Mouse (Mus musculus) liver, embryonic 11.5 days (tissue): ENCODE data around the gene Lamp1. TPM values are rescaled to one million over a fixed set of nuclear protein-coding genes. Genes with fewer than 3 reads are reported as not detected.
"Not testable (repeated sequence)": the region's sequence is repeated elsewhere in the genome, so short reads cannot be mapped to it uniquely, and the experiment has no call there.

Source experiments
- ATAC-seq: fragments of 200-750 bp; cut with Nextera tagmentation; replicated peaks from 2 replicates; pipeline ENCODE4 v1.8.0; 2017; ENCODE audit warnings: moderate number of reproducible peaks, mild to moderate bottlenecking, moderate TSS enrichment, moderate library complexity; ENCODE audit not compliant: low FRiP score
- DNase-seq: peaks from one replicate; pipeline ENCODE4 v3.0.0-alpha.2; 2017; ENCODE audit warnings: low spot score
- H3K27ac ChIP-seq: fragments of 300-500 bp; sonication (generic); 2 replicates; pipeline ENCODE4 v1.5.1; 2014; ENCODE audit warnings: mild to moderate bottlenecking, low read depth, low read length, control low read depth
- H3K27me3 ChIP-seq: fragments of 300-500 bp; sonication (generic); replicated peaks from 2 replicates; pipeline ENCODE4 v1.6.1; 2014; ENCODE audit warnings: low read length, mixed read lengths; ENCODE audit not compliant: control insufficient read depth, insufficient read depth
- H3K36me3 ChIP-seq: fragments of 300-500 bp; sonication (generic); 2 replicates; pipeline ENCODE4 v1.6.1; 2014; ENCODE audit warnings: mild to moderate bottlenecking, low read length, moderate library complexity, mixed read lengths; ENCODE audit not compliant: control insufficient read depth, insufficient read depth
- H3K4me1 ChIP-seq: fragments of 300-500 bp; sonication (generic); replicated peaks from 2 replicates; pipeline ENCODE4 v1.6.1; 2014; ENCODE audit warnings: low read length, mixed read lengths; ENCODE audit not compliant: control insufficient read depth, insufficient read depth
- H3K4me2 ChIP-seq: fragments of 300-500 bp; sonication (generic); 2 replicates; pipeline ENCODE4 v1.6.1; 2014; ENCODE audit warnings: mild to moderate bottlenecking, control low read depth, moderate library complexity
- H3K4me3 ChIP-seq: fragments of 300-500 bp; sonication (generic); 2 replicates; pipeline ENCODE4 v1.5.1; 2014; ENCODE audit warnings: low read depth, low read length, control low read depth
- H3K9ac ChIP-seq: fragments of 300-500 bp; sonication (generic); 2 replicates; pipeline ENCODE4 v1.6.1; 2014; ENCODE audit warnings: low read depth, low read length, control low read depth
- H3K9me3 ChIP-seq: fragments of 300-500 bp; sonication (generic); 2 replicates; pipeline ENCODE4 v1.6.1; 2016; ENCODE audit warnings: low read length, inconsistent platforms, mixed read lengths; ENCODE audit not compliant: control insufficient read depth
- WGBS: fragments of 180-500 bp; shearing (Covaris S2); extraction: QIAGEN DNeasy Blood & Tissue Kit; methylation state at CpG from one replicate; pipeline ENCODE4 v1.1.7; 2014; 5-methylcytosine and 5-hydroxymethylcytosine counted together
- polyA plus RNA-seq: library from polyadenylated mRNA; unstranded; fragments of >200 nt; fragmentation: Nextera tagmentation; extraction: Ambion mirVana; gene quantifications from 2 replicates; pipeline ENCODE4 v1.2.1, GENCODE M21; 2014

The Lamp1 gene
- polyA plus RNA-seq, 1 experiment from 2014 or later, result 251 TPM

GRCm38 (mm10) chr8:13124897-13125296, 34.1 kb upstream of the Lamp1 start:
- 91% methylated on average over 8 of the region's 8 CpGs for WGBS

DNA sequence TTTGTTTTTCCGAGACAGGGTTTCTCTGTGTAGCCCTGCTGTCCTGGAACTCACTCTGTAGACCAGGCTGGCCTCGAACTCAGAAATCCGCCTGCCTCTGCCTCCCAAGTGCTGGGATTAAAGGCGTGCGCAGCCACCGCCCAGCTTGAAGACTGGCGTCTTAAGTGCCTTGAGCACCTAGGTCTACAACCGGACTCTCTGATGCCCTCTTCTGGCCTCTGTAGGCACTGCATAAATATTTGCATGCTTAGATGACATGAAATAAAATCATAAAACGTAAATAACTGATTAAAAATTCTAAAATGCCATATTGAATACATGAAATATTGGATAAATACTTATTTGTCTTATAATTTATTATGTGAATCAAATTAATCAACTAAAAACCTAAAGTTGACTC, 26.7 kb upstream of the Lamp1 start:
- DNase-seq, ATAC-seq: not testable (repeated sequence)
- 65% methylated on average over 9 of the region's 9 CpGs for WGBS

More at GRCm38 (mm10) chr8:13124897-13125296, 34.1 kb upstream of the Lamp1 start:
- peaks cover 28% of the 10 kb centered on the region for H3K4me1 ChIP-seq
- no peak overlapping the region for H3K9ac ChIP-seq
- ATAC-seq (no peak), DNase-seq (no peak)
- H3K27me3 ChIP-seq, result no peaks in the 10 kb centered on the region
- no peak overlapping the region for H3K4me2 ChIP-seq
- no peak overlapping the region for H3K4me3 ChIP-seq
- no peak overlapping the region for H3K27ac ChIP-seq
- H3K9me3 ChIP-seq, result no peaks in the 10 kb centered on the region
- H3K36me3 ChIP-seq, result peaks cover 48% of the 10 kb centered on the region

GRCm38 (mm10) chr8:13139641-13140182, 19.2 kb upstream of the Lamp1 start:
- Histone ChIP-seq H3K4me2 (no peak overlapping the region), H3K9ac (no peak overlapping the region), H3K4me3 (no peak overlapping the region), H3K9me3 (no peaks in the 10 kb centered on the region), H3K27ac (no peak overlapping the region), H3K36me3 (peaks cover 85% of the 10 kb centered on the region), H3K27me3 (no peaks in the 10 kb centered on the region), H3K4me1 (no peaks in the 10 kb centered on the region)
- 92% methylated on average over 6 of the region's 6 CpGs for WGBS
- DNase-seq, result no peak
- ATAC-seq, result no peak

More for the DNA sequence above, 26.7 kb upstream of the Lamp1 start:
- not testable (repeated sequence) for H3K9me3 ChIP-seq, H3K4me1 ChIP-seq, H3K9ac ChIP-seq, H3K27me3 ChIP-seq, H3K4me2 ChIP-seq, H3K4me3 ChIP-seq, H3K27ac ChIP-seq
- H3K36me3 ChIP-seq, result peaks cover 72% of the 10 kb centered on the region

DNA sequence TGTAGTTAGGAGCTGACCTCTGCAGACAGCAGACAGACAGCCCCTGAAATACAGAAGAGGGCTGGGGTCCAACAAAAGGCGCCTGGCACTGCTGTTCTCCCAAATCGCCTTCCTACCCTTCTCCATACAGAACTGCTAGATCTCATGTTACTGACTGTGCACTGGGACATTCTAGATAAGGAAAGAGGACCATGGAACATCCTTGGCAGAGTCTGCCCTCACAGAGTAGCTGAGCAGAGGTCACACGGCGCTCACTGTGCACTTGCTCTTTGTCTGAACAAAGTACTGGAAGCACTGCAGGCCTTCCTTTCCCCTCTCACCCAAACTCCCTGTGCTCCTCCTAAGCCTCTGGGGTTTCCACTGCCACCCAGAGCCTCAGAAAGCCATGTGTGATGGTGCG, 17.3 kb upstream of the Lamp1 start:
- Histone ChIP-seq H3K27me3 (no peaks in the 10 kb centered on the region), H3K4me1 (no peaks in the 10 kb centered on the region), H3K9ac (no peak overlapping the region), H3K36me3 (peaks cover 85% of the 10 kb centered on the region), H3K9me3 (no peaks in the 10 kb centered on the region), H3K4me3 (no peak overlapping the region), H3K27ac (no peak overlapping the region), H3K4me2 (no peak overlapping the region)
- 89% methylated on average over 5 of the region's 5 CpGs for WGBS
- no peak for ATAC-seq
- no peak for DNase-seq

DNA sequence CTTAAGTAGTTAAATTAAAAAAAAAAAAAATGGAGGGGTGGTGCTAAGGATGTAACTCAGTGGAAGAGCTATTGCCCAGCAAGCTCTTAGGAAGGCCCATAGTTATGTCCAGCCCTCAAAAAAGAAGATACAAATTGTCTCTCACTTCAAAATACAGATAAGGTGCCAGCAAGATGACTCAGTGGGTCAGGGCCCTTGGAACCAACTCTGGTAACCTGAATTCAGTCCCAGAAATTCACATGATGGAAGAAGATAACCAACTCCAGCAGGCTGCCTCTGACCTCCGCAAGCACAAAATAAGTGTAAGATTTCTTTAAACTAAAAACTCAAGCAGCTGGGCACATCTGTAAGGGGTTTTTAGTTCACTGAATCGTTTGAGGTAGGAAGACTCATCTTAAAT, 10.5 kb upstream of the Lamp1 start:
- no peaks in the 10 kb centered on the region for H3K4me1 ChIP-seq
- whole genome bisulfite sequencing, result 87% methylated on average over 2 of the region's 2 CpGs
- H3K9me3 ChIP-seq, result no peaks in the 10 kb centered on the region
- no peak overlapping the region for H3K9ac ChIP-seq
- H3K4me2 ChIP-seq, result no peak overlapping the region
- no peak overlapping the region for H3K27ac ChIP-seq
- H3K36me3 ChIP-seq, result peaks cover 41% of the 10 kb centered on the region
- no peaks in the 10 kb centered on the region for H3K27me3 ChIP-seq
- H3K4me3 ChIP-seq, result no peak overlapping the region
- ATAC-seq, result no peak
- no peak for DNase-seq

DNA sequence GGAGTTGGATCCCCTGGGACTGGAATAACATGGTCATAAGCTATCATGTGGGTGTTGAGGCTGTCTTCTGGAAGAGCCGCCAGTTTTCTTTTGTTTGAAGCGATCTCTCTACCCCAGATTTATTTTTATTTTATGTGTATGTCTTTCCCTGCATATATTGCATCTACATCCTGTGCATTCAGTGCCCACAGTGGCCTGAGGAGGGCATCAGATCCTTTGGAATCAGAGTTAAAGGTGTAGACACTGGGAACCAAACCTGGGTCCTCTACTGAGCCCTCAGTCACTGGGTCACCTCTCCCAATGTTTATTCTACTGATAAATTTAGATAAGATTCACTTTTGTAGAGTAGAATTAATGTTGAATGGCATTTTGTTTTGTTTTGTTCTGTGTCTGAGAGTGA, 9.7 kb upstream of the Lamp1 start:
- Histone ChIP-seq H3K36me3 (peaks cover 36% of the 10 kb centered on the region), H3K9me3 (no peaks in the 10 kb centered on the region), H3K4me1 (no peaks in the 10 kb centered on the region), H3K4me3 (no peak overlapping the region), H3K27me3 (no peaks in the 10 kb centered on the region), H3K4me2 (no peak overlapping the region), H3K9ac (no peak overlapping the region), H3K27ac (no peak overlapping the region)
- WGBS, result 91% methylated on average over 2 of the region's 2 CpGs
- DNase-seq (no peak), ATAC-seq (no peak)

DNA sequence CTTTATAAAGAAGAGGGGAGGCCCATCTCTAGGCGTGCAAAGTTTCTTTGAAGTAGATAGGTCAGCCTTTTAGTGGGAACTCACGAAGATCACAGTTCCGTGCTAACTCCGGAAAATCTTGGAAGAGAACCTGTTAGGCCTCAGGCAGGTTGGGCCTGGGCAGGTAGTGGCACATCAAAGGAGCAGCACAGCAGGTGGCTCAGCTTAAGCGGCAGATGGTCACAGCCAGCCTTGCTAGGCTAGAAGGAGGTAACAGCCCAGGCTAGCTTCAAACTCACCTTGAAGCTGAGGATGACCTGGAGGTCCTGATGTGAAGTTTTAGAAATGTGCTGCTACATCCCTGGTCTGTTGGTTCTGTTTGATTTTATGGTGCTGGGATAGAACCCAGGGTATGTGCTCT, 9.1 kb upstream of the Lamp1 start:
- Histone ChIP-seq H3K9me3 (no peaks in the 10 kb centered on the region), H3K4me1 (no peaks in the 10 kb centered on the region), H3K36me3 (peaks cover 30% of the 10 kb centered on the region), H3K4me3 (no peak overlapping the region), H3K27ac (no peak overlapping the region), H3K9ac (no peak overlapping the region), H3K27me3 (no peaks in the 10 kb centered on the region), H3K4me2 (no peak overlapping the region)
- WGBS, result 70% methylated on average over 5 of the region's 5 CpGs
- DNase-seq, result no peak
- ATAC-seq, result no peak

DNA sequence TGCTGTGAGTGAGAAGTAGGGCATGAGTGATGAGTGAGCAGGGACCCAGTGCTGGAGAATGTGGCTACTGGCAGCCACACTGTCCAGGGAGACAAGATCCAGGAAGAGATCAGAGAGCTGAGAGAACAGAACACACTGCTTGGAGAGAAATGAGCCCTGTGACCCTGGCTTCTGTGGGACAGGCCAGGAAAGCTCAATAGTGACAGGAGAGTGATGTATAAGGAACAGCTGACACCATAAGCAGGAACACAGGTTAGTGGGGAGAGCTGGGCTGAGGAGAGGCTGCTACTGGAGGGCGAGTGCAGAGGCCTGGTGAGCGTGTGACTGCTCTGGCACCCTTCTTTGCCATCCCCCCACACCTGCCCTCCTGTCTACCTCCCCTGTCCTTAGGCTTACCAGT, 8.0 kb upstream of the Lamp1 start:
- no peaks in the 10 kb centered on the region for H3K9me3 ChIP-seq
- no peak for DNase-seq
- H3K4me2 ChIP-seq, result no peak overlapping the region
- H3K9ac ChIP-seq, result no peak overlapping the region
- no peak for ATAC-seq
- 73% methylated on average over 2 of the region's 2 CpGs for WGBS
- H3K27ac ChIP-seq, result no peak overlapping the region
- H3K27me3 ChIP-seq, result no peaks in the 10 kb centered on the region
- H3K36me3 ChIP-seq, result peaks cover 20% of the 10 kb centered on the region
- no peak overlapping the region for H3K4me3 ChIP-seq
- no peaks in the 10 kb centered on the region for H3K4me1 ChIP-seq

- Histone ChIP-seq H3K27me3 (no peaks in the 10 kb centered on the region), H3K9ac (no peak overlapping the region), H3K4me1 (peaks cover 2% of the 10 kb centered on the region; the same call in 1 of the 2 replicates), H3K27ac (no peak overlapping the region), H3K9me3 (no peaks in the 10 kb centered on the region), H3K36me3 (peaks cover 4% of the 10 kb centered on the region), H3K4me3 (no peak overlapping the region), H3K4me2 (no peak overlapping the region)
- 83% methylated on average over 9 of the region's 9 CpGs for WGBS
- no peak for DNase-seq
- no peak for ATAC-seq
These were observed 4.9 kb upstream of the Lamp1 start for GRCm38 (mm10) chr8:13154099-13154498.
